Mouse (Mus musculus): ENCODE measurements at regions not wholly inside any gene's neighbourhood (a gene's known extent, or its start where the extent isn't known, plus 50 kb on each side); places are given as distances from the start of the nearest gene placed in this dataset.

DNA sequence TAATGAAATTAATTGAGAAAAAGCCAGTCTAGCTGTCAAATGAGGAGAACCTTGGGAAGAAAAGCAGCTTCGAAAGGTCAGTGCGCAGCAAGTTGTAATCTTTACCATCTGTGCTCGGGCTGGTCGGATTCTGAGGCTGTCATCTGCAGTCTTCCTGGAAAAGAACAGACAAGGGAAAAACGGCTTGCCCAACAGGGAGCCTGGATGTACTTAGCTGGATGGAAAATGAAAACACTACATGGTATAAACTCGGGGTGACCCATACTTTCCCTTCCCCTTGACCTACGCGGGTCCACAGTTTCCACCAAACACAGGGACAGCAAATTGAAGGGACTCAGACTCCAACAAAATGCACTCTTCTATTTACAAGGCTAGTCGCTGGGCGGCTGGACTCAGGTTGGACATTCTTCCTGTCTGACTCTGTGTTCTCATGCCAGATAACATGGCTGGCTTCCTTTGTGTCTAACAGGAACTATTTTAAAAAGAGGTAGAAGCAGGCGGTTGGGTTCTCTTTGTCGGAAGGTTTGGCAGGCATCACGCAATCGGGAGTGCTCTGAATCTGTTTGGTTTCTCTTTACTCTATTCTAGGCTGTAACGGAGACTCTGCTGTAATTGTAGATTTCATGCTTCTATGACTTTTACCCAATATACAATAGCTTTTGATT lies 648.5 kb downstream of the Epha4 start:
- no peaks in the 10 kb centered on the region for H3K27me3 ChIP-seq (ENCODE audit: control insufficient read depth, insufficient read depth, low read length)
- H3K9me3 ChIP-seq (ENCODE audit: control insufficient read depth, low read length): no peaks in the 10 kb centered on the region
- no peak overlapping the region for H3K27ac ChIP-seq (ENCODE audit: low read depth, low read length)
- ATAC-seq (ENCODE audit: insufficient read depth, low FRiP score, low TSS enrichment) (no peak), DNase-seq (ENCODE audit: low spot score) (peak; percentile 41)
- 69% methylated on average over 15 of the region's 15 CpGs for WGBS
- no peak overlapping the region for H3K9ac ChIP-seq (ENCODE audit: low read length)
- no peaks in the 10 kb centered on the region for H3K36me3 ChIP-seq (ENCODE audit: control insufficient read depth, insufficient read depth, low read length)
- no peak overlapping the region for H3K4me2 ChIP-seq (ENCODE audit: low read depth)
- H3K4me1 ChIP-seq (ENCODE audit: control insufficient read depth, insufficient read depth, low read length): no peaks in the 10 kb centered on the region
- no peak overlapping the region for H3K4me3 ChIP-seq (ENCODE audit: low read depth, low read length)

DNA sequence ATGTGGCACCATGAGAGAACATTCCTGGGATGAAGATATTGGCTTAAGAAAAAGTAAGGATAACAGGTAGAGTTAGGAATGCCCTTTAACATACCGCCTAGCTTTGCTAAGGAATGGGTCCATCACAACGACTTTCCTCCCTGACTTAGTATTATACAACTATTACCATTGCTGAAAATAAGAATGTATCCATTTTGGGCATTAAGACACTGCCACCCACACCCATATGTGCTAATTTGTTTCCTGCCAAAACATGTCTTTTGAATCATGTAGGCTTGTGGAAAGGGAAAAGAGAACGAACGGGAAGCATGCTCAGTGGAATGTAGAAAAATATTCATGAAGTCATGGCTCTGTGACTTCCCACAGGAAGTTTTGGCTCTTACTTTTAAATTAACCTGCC lies 641.7 kb downstream of the Epha4 start:
- WGBS: 86% methylated on average over 4 of the region's 4 CpGs
- Histone ChIP-seq H3K27ac (ENCODE audit: low read depth, low read length) (no peak overlapping the region), H3K36me3 (ENCODE audit: control insufficient read depth, insufficient read depth, low read length) (no peaks in the 10 kb centered on the region), H3K9ac (ENCODE audit: low read length) (no peak overlapping the region), H3K4me2 (ENCODE audit: low read depth) (no peak overlapping the region), H3K4me3 (ENCODE audit: low read depth, low read length) (no peak overlapping the region), H3K27me3 (ENCODE audit: control insufficient read depth, insufficient read depth, low read length) (no peaks in the 10 kb centered on the region), H3K9me3 (ENCODE audit: control insufficient read depth, low read length) (no peaks in the 10 kb centered on the region), H3K4me1 (ENCODE audit: control insufficient read depth, insufficient read depth, low read length) (no peaks in the 10 kb centered on the region)
- ATAC-seq (ENCODE audit: insufficient read depth, low FRiP score, low TSS enrichment) (no peak), DNase-seq (ENCODE audit: low spot score) (no peak)

- no peaks in the 10 kb centered on the region for H3K4me1 ChIP-seq (ENCODE audit: control insufficient read depth, insufficient read depth, low read length)
- no peak overlapping the region for H3K9ac ChIP-seq (ENCODE audit: low read length)
- H3K4me3 ChIP-seq (ENCODE audit: low read depth, low read length): no peak overlapping the region
- WGBS: 75% methylated on average over 6 of the region's 6 CpGs
- H3K27ac ChIP-seq (ENCODE audit: low read depth, low read length): no peak overlapping the region
- H3K27me3 ChIP-seq (ENCODE audit: control insufficient read depth, insufficient read depth, low read length): no peaks in the 10 kb centered on the region
- DNase-seq (ENCODE audit: low spot score) (no peak), ATAC-seq (ENCODE audit: insufficient read depth, low FRiP score, low TSS enrichment) (no peak)
- no peak overlapping the region for H3K4me2 ChIP-seq (ENCODE audit: low read depth)
- no peaks in the 10 kb centered on the region for H3K9me3 ChIP-seq (ENCODE audit: control insufficient read depth, low read length)
- no peaks in the 10 kb centered on the region for H3K36me3 ChIP-seq (ENCODE audit: control insufficient read depth, insufficient read depth, low read length)
Measured at GRCm38 (mm10) chr1:76880111-76880782, 634.6 kb downstream of the Epha4 start.

- no peak for DNase-seq (ENCODE audit: low spot score)
- no peaks in the 10 kb centered on the region for H3K4me1 ChIP-seq (ENCODE audit: control insufficient read depth, insufficient read depth, low read length)
Measured at GRCm38 (mm10) chr1:76880783-76881145, 634.1 kb downstream of the Epha4 start.

DNA sequence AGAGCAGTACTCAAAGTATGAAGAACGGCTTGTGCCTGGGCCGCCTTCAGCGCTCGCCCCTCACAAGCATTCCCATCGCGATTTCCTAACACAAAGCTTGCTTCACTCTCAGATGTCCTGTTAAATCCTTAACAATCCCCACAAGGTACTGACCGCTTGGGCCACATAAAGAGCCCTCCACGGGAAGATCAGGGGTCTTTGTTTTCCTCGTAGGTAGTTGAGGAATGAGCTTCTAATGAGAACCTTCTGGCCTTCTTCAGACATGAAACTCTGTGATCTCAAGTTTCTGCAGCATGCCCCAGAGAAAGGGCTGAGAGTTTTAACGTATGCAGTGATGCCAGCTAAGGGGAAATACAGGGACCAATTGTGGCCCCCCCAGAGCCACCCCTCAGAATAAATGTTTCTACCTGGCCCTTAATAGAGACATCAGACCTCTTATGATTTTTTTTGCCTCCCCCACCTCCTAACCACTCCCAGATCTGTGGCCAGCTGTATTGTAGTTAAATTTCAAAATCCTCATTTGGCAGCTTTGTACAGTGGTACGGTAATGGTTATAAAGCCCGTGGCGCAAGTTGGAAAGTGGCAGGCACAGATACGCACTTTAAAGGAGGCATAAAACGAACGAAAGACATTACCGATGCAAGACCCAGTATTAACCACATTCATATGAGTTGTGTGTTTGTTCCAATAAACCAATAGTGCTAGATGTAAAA lies 618.6 kb downstream of the Epha4 start:
- Histone ChIP-seq H3K4me1 (ENCODE audit: control insufficient read depth, insufficient read depth, low read length) (no peaks in the 10 kb centered on the region), H3K9me3 (ENCODE audit: control insufficient read depth, low read length) (no peaks in the 10 kb centered on the region), H3K36me3 (ENCODE audit: control insufficient read depth, insufficient read depth, low read length) (no peaks in the 10 kb centered on the region), H3K27me3 (ENCODE audit: control insufficient read depth, insufficient read depth, low read length) (no peaks in the 10 kb centered on the region), H3K27ac (ENCODE audit: low read depth, low read length) (no peak overlapping the region), H3K4me3 (ENCODE audit: low read depth, low read length) (no peak overlapping the region), H3K4me2 (ENCODE audit: low read depth) (no peak overlapping the region), H3K9ac (ENCODE audit: low read length) (no peak overlapping the region)
- ATAC-seq (ENCODE audit: insufficient read depth, low FRiP score, low TSS enrichment) (no peak), DNase-seq (ENCODE audit: low spot score) (no peak)
- WGBS: 64% methylated on average over 17 of the region's 17 CpGs

More at GRCm38 (mm10) chr1:76880783-76881145, 634.1 kb downstream of the Epha4 start:
- 55% methylated on average over 4 of the region's 4 CpGs for WGBS
- ATAC-seq (ENCODE audit: insufficient read depth, low FRiP score, low TSS enrichment): no peak
- H3K4me3 ChIP-seq (ENCODE audit: low read depth, low read length): no peak overlapping the region
- H3K9me3 ChIP-seq (ENCODE audit: control insufficient read depth, low read length): no peaks in the 10 kb centered on the region
- no peak overlapping the region for H3K27ac ChIP-seq (ENCODE audit: low read depth, low read length)
- no peak overlapping the region for H3K4me2 ChIP-seq (ENCODE audit: low read depth)
- no peak overlapping the region for H3K9ac ChIP-seq (ENCODE audit: low read length)
- H3K27me3 ChIP-seq (ENCODE audit: control insufficient read depth, insufficient read depth, low read length): no peaks in the 10 kb centered on the region
- no peaks in the 10 kb centered on the region for H3K36me3 ChIP-seq (ENCODE audit: control insufficient read depth, insufficient read depth, low read length)

- no peaks in the 10 kb centered on the region for H3K9me3 ChIP-seq (ENCODE audit: control insufficient read depth, low read length)
- no peaks in the 10 kb centered on the region for H3K4me1 ChIP-seq (ENCODE audit: control insufficient read depth, insufficient read depth, low read length)
- H3K36me3 ChIP-seq (ENCODE audit: control insufficient read depth, insufficient read depth, low read length): no peaks in the 10 kb centered on the region
- H3K4me3 ChIP-seq (ENCODE audit: low read depth, low read length): no peak overlapping the region
- DNase-seq (ENCODE audit: low spot score) (no peak), ATAC-seq (ENCODE audit: insufficient read depth, low FRiP score, low TSS enrichment) (no peak)
- H3K4me2 ChIP-seq (ENCODE audit: low read depth): no peak overlapping the region
- no peak overlapping the region for H3K27ac ChIP-seq (ENCODE audit: low read depth, low read length)
- WGBS: 90% methylated on average over 3 of the region's 7 CpGs
- H3K9ac ChIP-seq (ENCODE audit: low read length): no peak overlapping the region
- H3K27me3 ChIP-seq (ENCODE audit: control insufficient read depth, insufficient read depth, low read length): no peaks in the 10 kb centered on the region
Measured at GRCm38 (mm10) chr1:76897431-76897830, 617.5 kb downstream of the Epha4 start.

DNA sequence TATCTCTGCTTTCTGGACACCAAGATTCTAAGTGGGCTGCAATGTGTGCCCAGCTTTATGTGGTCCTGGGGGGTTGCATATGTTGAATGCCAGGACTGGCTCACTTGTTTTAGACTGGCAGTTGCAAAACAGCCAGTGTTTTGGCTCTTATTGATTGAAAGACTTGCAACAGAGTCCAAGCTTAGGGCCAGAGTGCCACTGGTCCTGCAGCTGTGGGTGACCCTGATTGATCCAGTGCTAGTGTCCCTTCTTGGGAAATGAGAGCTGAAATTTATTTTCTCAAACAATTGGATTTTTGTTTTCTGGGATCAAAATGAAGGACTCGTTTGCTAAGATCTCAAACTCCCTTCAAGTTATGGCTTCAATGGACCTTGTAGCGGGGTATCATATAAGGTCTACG lies 603.4 kb downstream of the Epha4 start:
- Histone ChIP-seq H3K9ac (ENCODE audit: low read length) (no peak overlapping the region), H3K27me3 (ENCODE audit: control insufficient read depth, insufficient read depth, low read length) (no peaks in the 10 kb centered on the region), H3K4me3 (ENCODE audit: low read depth, low read length) (no peak overlapping the region), H3K27ac (ENCODE audit: low read depth, low read length) (no peak overlapping the region), H3K4me1 (ENCODE audit: control insufficient read depth, insufficient read depth, low read length) (no peaks in the 10 kb centered on the region), H3K9me3 (ENCODE audit: control insufficient read depth, low read length) (no peaks in the 10 kb centered on the region), H3K36me3 (ENCODE audit: control insufficient read depth, insufficient read depth, low read length) (no peaks in the 10 kb centered on the region), H3K4me2 (ENCODE audit: low read depth) (no peak overlapping the region)
- DNase-seq (ENCODE audit: low spot score): no peak
- ATAC-seq (ENCODE audit: insufficient read depth, low FRiP score, low TSS enrichment): no peak
- 92% methylated on average over 3 of the region's 3 CpGs for WGBS

GRCm38 (mm10) chr1:76919541-76919940 lies 595.3 kb downstream of the Epha4 start:
- H3K9ac ChIP-seq (ENCODE audit: low read length): no peak overlapping the region
- H3K36me3 ChIP-seq (ENCODE audit: control insufficient read depth, insufficient read depth, low read length): no peaks in the 10 kb centered on the region
- H3K4me1 ChIP-seq (ENCODE audit: control insufficient read depth, insufficient read depth, low read length): no peaks in the 10 kb centered on the region
- H3K27me3 ChIP-seq (ENCODE audit: control insufficient read depth, insufficient read depth, low read length): no peaks in the 10 kb centered on the region
- 44% methylated on average over 2 of the region's 2 CpGs for WGBS
- ATAC-seq (ENCODE audit: insufficient read depth, low FRiP score, low TSS enrichment) (no peak), DNase-seq (ENCODE audit: low spot score) (peak; percentile 14)
- no peak overlapping the region for H3K27ac ChIP-seq (ENCODE audit: low read depth, low read length)
- H3K4me2 ChIP-seq (ENCODE audit: low read depth): no peak overlapping the region
- H3K9me3 ChIP-seq (ENCODE audit: control insufficient read depth, low read length): no peaks in the 10 kb centered on the region
- H3K4me3 ChIP-seq (ENCODE audit: low read depth, low read length): no peak overlapping the region

- Histone ChIP-seq H3K4me3 (ENCODE audit: low read depth, low read length) (no peak overlapping the region), H3K27me3 (ENCODE audit: control insufficient read depth, insufficient read depth, low read length) (no peaks in the 10 kb centered on the region), H3K9ac (ENCODE audit: low read length) (no peak overlapping the region), H3K9me3 (ENCODE audit: control insufficient read depth, low read length) (no peaks in the 10 kb centered on the region), H3K4me1 (ENCODE audit: control insufficient read depth, insufficient read depth, low read length) (no peaks in the 10 kb centered on the region), H3K4me2 (ENCODE audit: low read depth) (no peak overlapping the region), H3K36me3 (ENCODE audit: control insufficient read depth, insufficient read depth, low read length) (no peaks in the 10 kb centered on the region), H3K27ac (ENCODE audit: low read depth, low read length) (no peak overlapping the region)
- no peak for ATAC-seq (ENCODE audit: insufficient read depth, low FRiP score, low TSS enrichment)
- no peak for DNase-seq (ENCODE audit: low spot score)
Measured at GRCm38 (mm10) chr1:76920634-76921033, 594.3 kb downstream of the Epha4 start.

All from neural tube, embryonic 11.5 days (tissue).